Mouse (Mus musculus) heart, adult 11 months (tissue): Measurements from ENCODE around the gene C530008M17Rik.
"Not testable (repeated sequence)": the region's sequence is repeated elsewhere in the genome, so short reads cannot be mapped to it uniquely, and the experiment has no call there.

Experiments
- DNase-seq: peaks from one replicate; pipeline ENCODE4 v3.0.0; 2022

Gene C530008M17Rik

DNA sequence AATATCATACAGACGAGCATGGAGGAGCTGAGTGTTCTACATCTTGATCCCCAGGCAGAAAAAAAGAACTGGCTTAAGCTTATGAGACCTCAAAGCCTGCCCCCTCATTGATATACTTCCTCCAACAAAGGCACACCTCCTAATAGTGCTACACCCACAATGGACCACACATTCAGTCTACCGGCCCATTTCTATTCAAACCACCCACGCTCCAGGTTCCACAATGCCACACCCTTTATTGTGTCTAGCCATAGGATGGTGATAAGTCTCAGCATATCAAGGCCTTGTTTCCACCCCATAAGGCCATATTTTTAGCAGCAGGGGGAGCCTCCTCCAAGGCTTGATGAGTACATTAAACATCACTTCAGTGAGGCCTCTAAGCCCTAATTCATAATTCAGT is 254.5 kb downstream of the C530008M17Rik start:
- no peak for DNase-seq

DNA sequence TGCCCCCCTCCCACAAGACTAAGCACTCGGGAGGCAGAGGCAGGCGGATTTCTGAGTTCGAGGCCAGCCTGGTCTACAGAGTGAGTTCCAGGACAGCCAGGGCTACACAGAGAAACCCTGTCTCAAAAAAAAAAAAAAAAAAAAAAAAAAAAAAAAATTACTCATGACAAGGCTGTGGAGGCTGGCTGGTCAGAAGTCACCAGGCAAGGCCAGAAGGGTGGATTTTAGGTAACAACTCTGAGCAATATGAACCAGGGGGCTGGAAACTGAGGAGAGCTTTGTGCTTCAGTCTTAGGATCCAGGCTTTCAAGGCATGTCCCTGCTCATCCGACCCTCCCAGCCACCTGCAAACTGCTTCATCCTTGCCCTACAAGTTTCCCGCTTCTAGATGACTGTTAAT is 256.2 kb downstream of the C530008M17Rik start:
- not testable (repeated sequence) for DNase-seq

DNA sequence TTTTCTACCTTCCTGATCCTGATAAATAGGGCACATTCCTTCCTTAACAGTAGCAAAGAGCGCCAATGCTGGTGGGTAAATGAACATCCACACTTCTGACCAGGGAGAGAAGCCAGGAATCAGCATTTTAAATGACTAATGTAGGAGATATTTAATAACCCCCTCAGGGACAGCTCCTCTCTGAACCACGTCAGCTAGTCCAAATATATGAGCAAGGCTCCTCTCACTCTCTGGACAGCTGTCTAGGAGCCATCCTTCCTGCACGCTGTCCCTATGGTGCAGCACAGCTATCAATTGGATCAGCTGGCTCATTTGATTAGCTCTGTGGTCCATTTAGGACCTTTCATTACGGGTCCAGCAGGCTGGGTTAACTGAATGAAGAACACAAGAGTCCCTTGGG is 266.5 kb downstream of the C530008M17Rik start:
- DNase-seq = no peak
